Mouse (Mus musculus): ENCODE measurements around the gene Fam189a1. TPM values are rescaled to one million over a fixed set of nuclear protein-coding genes. Genes with fewer than 3 reads are reported as not detected.

The Fam189a1 gene
- total RNA-seq (2012; rRNA removed): not detected in 2 replicates
- polyA plus RNA-seq (2012; ENCODE audit: insufficient read depth in 1 of 2, insufficient read length in 2 of 2, low read depth in 1 of 2, low replicate concordance in 2 of 2, missing spikeins in 1 of 2): not detected

GRCm38 (mm10) chr7:65156514-65156911 lies at the start of gene Fam189a1:
Gene Fam189a1, minus strand, starts transcription at chr7:65156570.
- no peaks in the 10 kb centered on the region for H3K4me1 ChIP-seq (ENCODE audit: control insufficient read depth in 1 of 2, insufficient read depth in 2 of 2, low read length in 2 of 2)
- no peaks in the 10 kb centered on the region for H3K36me3 ChIP-seq (ENCODE audit: control insufficient read depth in 1 of 2, insufficient read depth in 2 of 2, low read length in 2 of 2)
- TF ChIP-seq MAFK (IDR thresholded peaks at IDR 0.05; ENCODE audit: borderline replicate concordance, low read depth, low read length) (no peak), MXI1 (IDR thresholded peaks at IDR 0.05; ENCODE audit: low read depth, low read length) (no peak), POLR2AphosphoS2 (IDR thresholded peaks at IDR 0.05; ENCODE audit: low read length) (no peak), MAX (IDR thresholded peaks at IDR 0.05; ENCODE audit: low read length) (no peak), HCFC1 (IDR thresholded peaks at IDR 0.05; ENCODE audit: low read depth, low read length) (no peak), E2F4 (IDR thresholded peaks at IDR 0.05; ENCODE audit: borderline replicate concordance, low read depth, low read length) (no peak), MEF2A (IDR thresholded peaks at IDR 0.05; ENCODE audit: extremely low read depth, insufficient replicate concordance, low read depth, low read length, poor library complexity, severe bottlenecking) (no peak), CHD2 (IDR thresholded peaks at IDR 0.05; ENCODE audit: low read length) (no peak), NELFE (IDR thresholded peaks at IDR 0.05; ENCODE audit: low read depth, low read length) (no peak), UBTF (IDR thresholded peaks at IDR 0.05; ENCODE audit: borderline replicate concordance, insufficient read depth, low read depth, low read length) (no peak), CTCF (IDR thresholded peaks at IDR 0.05 in 2 of 3, conservative IDR thresholded peaks at IDR 0.05 in 1 of 3; ENCODE audit: control insufficient read depth in 1 of 3, insufficient read depth in 1 of 3, low read depth in 2 of 3, low read length in 3 of 3, poor library complexity in 1 of 3, severe bottlenecking in 1 of 3) (no peak), BHLHE40 (IDR thresholded peaks at IDR 0.05; ENCODE audit: borderline replicate concordance, low read depth, low read length) (no peak)
- no peak within 1 kb of the TSS for H3K9ac ChIP-seq (ENCODE audit: control insufficient read depth, low read depth, low read length, poor library complexity, severe bottlenecking)
- no peak for DNase-seq (ENCODE audit: low read depth, low spot score)
- H3K9me3 ChIP-seq (replicated peaks; ENCODE audit: insufficient read depth, low read length): no peaks in the 10 kb centered on the region
- H3K4me3 ChIP-seq (ENCODE audit: control insufficient read depth in 1 of 2, insufficient read depth in 1 of 2, low read depth in 2 of 2, low read length in 2 of 2): no peak within 1 kb of the TSS
- no peaks in the 10 kb centered on the region for H3K79me2 ChIP-seq (ENCODE audit: control insufficient read depth, insufficient read depth, low read length, poor library complexity)
- no peaks in the 10 kb centered on the region for H3K27me3 ChIP-seq (ENCODE audit: control insufficient read depth in 1 of 2, insufficient read depth in 2 of 2, low read length in 2 of 2)
- no peak within 1 kb of the TSS for H3K27ac ChIP-seq (ENCODE audit: control insufficient read depth, low read depth, low read length)

- H3K79me2 ChIP-seq (ENCODE audit: control insufficient read depth, insufficient read depth, low read length, poor library complexity): no peaks in the 10 kb centered on the region
- TF ChIP-seq MAFK (IDR thresholded peaks at IDR 0.05; ENCODE audit: borderline replicate concordance, low read depth, low read length) (no peak), ETS1 (IDR thresholded peaks at IDR 0.05; ENCODE audit: low read depth, low read length) (no peak), MEF2A (IDR thresholded peaks at IDR 0.05; ENCODE audit: extremely low read depth, insufficient replicate concordance, low read depth, low read length, poor library complexity, severe bottlenecking) (no peak), E2F4 (IDR thresholded peaks at IDR 0.05; ENCODE audit: borderline replicate concordance, low read depth, low read length) (no peak), HCFC1 (IDR thresholded peaks at IDR 0.05; ENCODE audit: low read depth, low read length) (no peak), JUND (IDR thresholded peaks at IDR 0.05; ENCODE audit: low read depth, low read length) (no peak), MAX (IDR thresholded peaks at IDR 0.05; ENCODE audit: low read length) (no peak), POLR2AphosphoS2 (IDR thresholded peaks at IDR 0.05; ENCODE audit: low read length) (no peak), SMC3 (IDR thresholded peaks at IDR 0.05; ENCODE audit: low read depth, low read length) (no peak)
- H3K4me1 ChIP-seq (ENCODE audit: control insufficient read depth in 1 of 2, insufficient read depth in 2 of 2, low read length in 2 of 2): no peaks in the 10 kb centered on the region
- H3K27me3 ChIP-seq (ENCODE audit: control insufficient read depth in 1 of 2, insufficient read depth in 2 of 2, low read length in 2 of 2): no peaks in the 10 kb centered on the region
- no peaks in the 10 kb centered on the region for H3K9me3 ChIP-seq (replicated peaks; ENCODE audit: insufficient read depth, low read length)
- no peaks in the 10 kb centered on the region for H3K36me3 ChIP-seq (ENCODE audit: control insufficient read depth in 1 of 2, insufficient read depth in 2 of 2, low read length in 2 of 2)
- no peak overlapping the region for H3K27ac ChIP-seq (ENCODE audit: control insufficient read depth, low read depth, low read length)
- H3K9ac ChIP-seq (ENCODE audit: control insufficient read depth, low read depth, low read length, poor library complexity, severe bottlenecking): no peak overlapping the region
- no peak overlapping the region for H3K4me3 ChIP-seq (ENCODE audit: control insufficient read depth in 1 of 2, insufficient read depth in 1 of 2, low read depth in 2 of 2, low read length in 2 of 2)
- no peak for DNase-seq (ENCODE audit: low read depth, low spot score)
Observed at GRCm38 (mm10) chr7:65206021-65206420, 49.7 kb upstream of the Fam189a1 start.
